Mouse (Mus musculus): ENCODE measurements at regions not wholly inside any gene's neighbourhood (a gene's known extent, or its start where the extent isn't known, plus 50 kb on each side); places are given as distances from the start of the nearest gene placed in this dataset.

GRCm38 (mm10) chr8:8488191-8488694 is 172.8 kb downstream of the Efnb2 start:
- in situ Hi-C loops (cut with MboI; ENCODE audit: low pct_unique_long_range_greater_than_20kb in 1 of 2, low sequenced_read_pairs in 2 of 2, unreplicated experiment in 1 of 2): no loop called here

- in situ Hi-C loops (cut with MboI; ENCODE audit: low pct_unique_long_range_greater_than_20kb in 1 of 2, low sequenced_read_pairs in 2 of 2, unreplicated experiment in 1 of 2): no loop called here
Observed at GRCm38 (mm10) chr8:8487706-8488105, 173.3 kb downstream of the Efnb2 start.

- in situ Hi-C loops (cut with MboI; ENCODE audit: low pct_unique_long_range_greater_than_20kb in 1 of 2, low sequenced_read_pairs in 2 of 2, unreplicated experiment in 1 of 2): no loop called here
Observed at GRCm38 (mm10) chr8:8486866-8487265, 174.2 kb downstream of the Efnb2 start.

GRCm38 (mm10) chr8:8485252-8485651 is 175.8 kb downstream of the Efnb2 start:
- in situ Hi-C loops (cut with MboI; ENCODE audit: low pct_unique_long_range_greater_than_20kb in 1 of 2, low sequenced_read_pairs in 2 of 2, unreplicated experiment in 1 of 2): no loop called here

GRCm38 (mm10) chr8:8484546-8484945 is 176.5 kb downstream of the Efnb2 start:
- in situ Hi-C loops (cut with MboI; ENCODE audit: low pct_unique_long_range_greater_than_20kb in 1 of 2, low sequenced_read_pairs in 2 of 2, unreplicated experiment in 1 of 2): no loop called here

- in situ Hi-C loops (cut with MboI; ENCODE audit: low pct_unique_long_range_greater_than_20kb in 1 of 2, low sequenced_read_pairs in 2 of 2, unreplicated experiment in 1 of 2): no loop called here
Observed at GRCm38 (mm10) chr8:8482707-8483480, 178.1 kb downstream of the Efnb2 start.

- in situ Hi-C loops (cut with MboI; ENCODE audit: low pct_unique_long_range_greater_than_20kb in 1 of 2, low sequenced_read_pairs in 2 of 2, unreplicated experiment in 1 of 2): no loop called here
Observed at GRCm38 (mm10) chr8:8477456-8477855, 183.6 kb downstream of the Efnb2 start.

- in situ Hi-C loops (cut with MboI; ENCODE audit: low pct_unique_long_range_greater_than_20kb in 1 of 2, low sequenced_read_pairs in 2 of 2, unreplicated experiment in 1 of 2): no loop called here
Observed at GRCm38 (mm10) chr8:8468552-8468951, 192.5 kb downstream of the Efnb2 start.

DNA sequence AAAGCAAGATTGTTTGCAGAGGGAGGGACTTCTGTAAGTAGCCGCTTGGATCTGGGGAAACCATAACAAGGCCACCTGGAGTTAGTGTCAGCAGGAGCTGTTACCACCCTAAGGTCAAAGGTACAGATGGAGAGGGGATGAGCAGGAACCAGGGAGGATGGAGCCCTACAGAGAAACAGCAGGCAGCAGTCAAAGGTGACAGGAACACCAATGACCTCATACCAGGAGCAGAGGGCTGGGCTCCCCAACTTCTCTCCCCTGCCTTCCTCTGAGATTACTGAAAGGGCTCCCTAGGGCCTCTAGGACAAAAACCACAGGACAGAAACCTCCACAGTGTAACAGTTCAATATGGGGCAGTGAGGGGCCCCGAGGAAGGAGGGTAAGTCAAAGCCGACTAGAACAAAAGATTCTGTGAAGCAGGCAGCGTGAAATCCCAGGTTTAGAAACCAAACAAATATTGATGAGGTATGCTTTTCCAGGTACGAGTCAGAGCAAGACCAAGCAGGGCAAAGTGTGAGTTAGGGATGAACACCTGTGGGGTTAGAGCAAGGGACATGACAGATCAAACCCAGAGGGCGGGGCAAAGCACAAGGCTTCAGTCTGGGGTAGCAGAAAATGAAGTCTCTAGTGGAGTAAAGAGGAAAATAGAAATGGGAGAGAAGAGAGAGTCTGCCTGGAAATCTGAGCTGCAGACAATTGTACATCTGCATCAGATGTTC is 194.4 kb downstream of the Efnb2 start:
- in situ Hi-C loops (cut with MboI; ENCODE audit: low pct_unique_long_range_greater_than_20kb in 1 of 2, low sequenced_read_pairs in 2 of 2, unreplicated experiment in 1 of 2): no loop called here

GRCm38 (mm10) chr8:8462455-8462854 is 198.6 kb downstream of the Efnb2 start:
- in situ Hi-C loops (cut with MboI; ENCODE audit: low pct_unique_long_range_greater_than_20kb in 1 of 2, low sequenced_read_pairs in 2 of 2, unreplicated experiment in 1 of 2): no loop called here

DNA sequence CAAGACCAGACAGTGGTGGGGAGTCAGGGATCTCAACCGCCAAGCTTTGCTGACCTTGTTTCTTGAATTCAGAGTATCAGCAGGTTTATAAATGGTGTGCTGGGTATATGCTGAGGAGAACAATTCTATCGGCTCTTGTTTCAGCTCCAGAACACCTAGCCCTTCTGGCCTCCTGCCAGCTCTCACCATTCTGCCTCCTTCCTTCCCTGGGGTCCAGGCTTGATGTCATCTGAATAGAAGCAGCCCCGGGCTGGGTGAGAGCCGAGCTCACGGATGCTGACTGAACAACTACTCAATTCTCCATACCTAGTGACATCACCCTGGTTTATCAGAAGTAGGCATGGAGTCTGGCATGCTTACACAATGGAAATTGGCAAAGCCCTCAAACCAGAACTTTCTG is 203.5 kb downstream of the Efnb2 start:
- in situ Hi-C loops (cut with MboI; ENCODE audit: low pct_unique_long_range_greater_than_20kb in 1 of 2, low sequenced_read_pairs in 2 of 2, unreplicated experiment in 1 of 2): no loop called here

DNA sequence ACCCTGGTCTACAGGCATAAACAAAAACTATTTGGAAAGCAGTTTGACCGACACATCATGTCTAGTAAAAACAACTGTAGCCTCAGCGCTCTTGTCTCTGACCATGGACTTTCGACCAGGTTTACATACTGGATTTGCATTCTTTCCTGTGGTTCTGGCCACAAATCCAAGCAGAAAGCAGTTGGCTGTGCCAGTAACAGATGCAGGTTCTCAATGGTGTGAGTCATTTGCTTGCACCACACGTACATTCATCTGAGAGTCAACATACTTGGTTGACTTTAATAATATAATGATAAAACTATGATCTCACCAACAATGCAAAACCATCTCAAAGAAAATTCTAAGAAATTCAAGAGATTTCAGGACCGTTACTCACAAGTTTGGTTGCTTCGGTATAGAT is 207.1 kb downstream of the Efnb2 start:
- in situ Hi-C loops (cut with MboI; ENCODE audit: low pct_unique_long_range_greater_than_20kb in 1 of 2, low sequenced_read_pairs in 2 of 2, unreplicated experiment in 1 of 2): no loop called here

DNA sequence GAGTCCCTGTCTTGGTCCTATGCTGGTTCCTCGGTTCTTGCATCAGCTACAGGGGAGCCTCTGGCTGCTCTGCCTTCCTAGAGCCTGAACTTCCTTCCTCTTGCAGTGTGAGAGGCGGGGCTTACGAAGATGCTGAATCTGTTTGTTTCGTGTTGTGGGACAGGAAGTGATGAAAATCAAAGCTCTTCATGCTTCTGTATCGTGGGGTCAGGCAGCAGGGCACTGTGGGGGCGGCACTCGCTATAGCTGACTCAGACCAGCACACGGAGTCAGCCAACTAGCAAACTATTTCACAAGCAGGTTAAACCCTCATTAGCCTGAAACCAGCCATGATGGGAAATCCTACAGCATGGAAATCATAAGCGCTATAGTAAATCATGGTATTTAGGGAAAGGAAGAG is 208.8 kb downstream of the Efnb2 start:
- in situ Hi-C loops (cut with MboI; ENCODE audit: low pct_unique_long_range_greater_than_20kb in 1 of 2, low sequenced_read_pairs in 2 of 2, unreplicated experiment in 1 of 2): no loop called here

DNA sequence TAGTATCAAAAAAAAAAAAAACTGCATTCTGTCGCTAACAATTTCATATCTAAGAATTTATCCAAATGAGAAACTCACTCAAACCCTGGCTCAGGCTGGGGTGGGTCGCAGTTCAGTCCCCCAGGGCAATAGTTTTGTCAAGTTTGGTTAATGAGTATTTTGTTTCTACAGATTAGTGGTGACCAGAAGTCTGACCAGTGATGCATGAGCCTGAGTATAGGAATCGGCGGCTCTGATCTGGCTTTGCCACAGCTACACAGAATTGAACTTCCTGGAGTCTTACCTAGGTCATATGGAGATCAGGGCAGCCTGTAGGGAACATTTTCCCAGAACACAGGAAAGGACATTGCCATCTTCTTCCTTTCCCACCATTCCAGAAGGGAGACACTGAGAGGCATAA is 212.1 kb downstream of the Efnb2 start:
- in situ Hi-C loops (cut with MboI; ENCODE audit: low pct_unique_long_range_greater_than_20kb in 1 of 2, low sequenced_read_pairs in 2 of 2, unreplicated experiment in 1 of 2): no loop called here

- in situ Hi-C loops (cut with MboI; ENCODE audit: low pct_unique_long_range_greater_than_20kb in 1 of 2, low sequenced_read_pairs in 2 of 2, unreplicated experiment in 1 of 2): no loop called here
Observed at GRCm38 (mm10) chr8:8441568-8441967, 219.5 kb downstream of the Efnb2 start.

GRCm38 (mm10) chr8:8440903-8441302 is 220.1 kb downstream of the Efnb2 start:
- in situ Hi-C loops (cut with MboI; ENCODE audit: low pct_unique_long_range_greater_than_20kb in 1 of 2, low sequenced_read_pairs in 2 of 2, unreplicated experiment in 1 of 2): no loop called here

GRCm38 (mm10) chr8:8426201-8426600 is 234.8 kb downstream of the Efnb2 start:
- in situ Hi-C loops (cut with MboI; ENCODE audit: low pct_unique_long_range_greater_than_20kb in 1 of 2, low sequenced_read_pairs in 2 of 2, unreplicated experiment in 1 of 2): no loop called here

DNA sequence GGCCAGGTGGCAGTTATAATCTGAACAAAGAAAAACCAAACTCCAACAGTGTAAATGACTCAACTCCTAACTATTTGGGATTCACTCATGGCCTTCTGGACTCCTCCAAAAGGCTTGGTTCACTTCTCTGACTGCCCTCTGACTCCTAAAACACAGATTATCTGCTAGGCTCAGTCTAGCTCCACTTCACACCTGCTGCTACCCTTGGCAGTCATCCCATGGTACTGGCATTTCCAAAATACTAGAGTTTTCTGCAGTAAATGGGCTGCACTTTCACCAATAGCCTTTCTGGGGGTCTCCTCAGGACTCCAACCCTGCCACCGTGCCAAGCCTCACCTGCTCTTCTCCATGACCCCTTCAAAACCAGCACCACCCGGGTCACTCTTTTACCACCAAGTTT is 237.6 kb downstream of the Efnb2 start:
- in situ Hi-C loops (cut with MboI; ENCODE audit: low pct_unique_long_range_greater_than_20kb in 1 of 2, low sequenced_read_pairs in 2 of 2, unreplicated experiment in 1 of 2): no loop called here

DNA sequence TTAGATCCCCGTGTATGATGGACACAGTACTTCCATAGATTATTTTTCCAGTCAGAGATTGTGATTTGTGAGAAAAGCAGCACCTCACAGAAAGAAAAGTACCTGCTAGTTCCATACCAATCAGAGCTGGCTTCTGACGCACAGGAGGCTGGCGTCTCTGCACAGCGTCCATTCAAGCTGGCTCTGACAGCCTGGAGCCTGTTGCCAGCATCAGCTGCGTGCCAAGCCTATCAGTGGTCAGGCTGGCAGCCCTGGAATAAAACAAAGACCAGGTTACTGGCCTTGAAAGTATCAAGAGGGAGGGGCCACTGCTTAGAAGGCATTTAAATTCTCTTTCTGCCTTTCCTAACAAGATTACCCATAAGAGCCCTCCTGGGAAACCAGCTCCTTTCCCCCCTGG is 239.3 kb downstream of the Efnb2 start:
- in situ Hi-C loops (cut with MboI; ENCODE audit: low pct_unique_long_range_greater_than_20kb in 1 of 2, low sequenced_read_pairs in 2 of 2, unreplicated experiment in 1 of 2): no loop called here
